Mouse (Mus musculus): ENCODE measurements around the gene Utrn.

Gene Utrn

GRCm38 (mm10) chr10:12834215-12834614 is 35.0 kb downstream of the Utrn start:
- H3K27me3 ChIP-seq (ENCODE audit: control insufficient read depth, insufficient read depth, low read length, poor library complexity, severe bottlenecking), result no peaks in the 10 kb centered on the region
- H3K36me3 ChIP-seq (ENCODE audit: control insufficient read depth, insufficient read depth, low read length, poor library complexity, severe bottlenecking), result no peaks in the 10 kb centered on the region
- no peak for DNase-seq (ENCODE audit: low read depth, low spot score)

- Histone ChIP-seq H3K27me3 (ENCODE audit: control insufficient read depth, insufficient read depth, low read length, poor library complexity, severe bottlenecking) (no peaks in the 10 kb centered on the region), H3K36me3 (ENCODE audit: control insufficient read depth, insufficient read depth, low read length, poor library complexity, severe bottlenecking) (no peaks in the 10 kb centered on the region)
- no peak for DNase-seq (ENCODE audit: low read depth, low spot score)
These were observed 37.0 kb downstream of the Utrn start for GRCm38 (mm10) chr10:12832163-12832562.

GRCm38 (mm10) chr10:12827778-12828177 is 41.4 kb downstream of the Utrn start:
- no peaks in the 10 kb centered on the region for H3K36me3 ChIP-seq (ENCODE audit: control insufficient read depth, insufficient read depth, low read length, poor library complexity, severe bottlenecking)
- H3K27me3 ChIP-seq (ENCODE audit: control insufficient read depth, insufficient read depth, low read length, poor library complexity, severe bottlenecking), result no peaks in the 10 kb centered on the region

GRCm38 (mm10) chr10:12827306-12827705 is 41.9 kb downstream of the Utrn start:
- H3K27me3 ChIP-seq (ENCODE audit: control insufficient read depth, insufficient read depth, low read length, poor library complexity, severe bottlenecking), result no peaks in the 10 kb centered on the region
- H3K36me3 ChIP-seq (ENCODE audit: control insufficient read depth, insufficient read depth, low read length, poor library complexity, severe bottlenecking), result no peaks in the 10 kb centered on the region
- no peak for DNase-seq (ENCODE audit: low read depth, low spot score)

More at GRCm38 (mm10) chr10:12827778-12828177, 41.4 kb downstream of the Utrn start:
- DNase-seq (ENCODE audit: low read depth, low spot score), result no peak

- no peak for DNase-seq (ENCODE audit: low read depth, low spot score)
- H3K36me3 ChIP-seq (ENCODE audit: control insufficient read depth, insufficient read depth, low read length, poor library complexity, severe bottlenecking), result no peaks in the 10 kb centered on the region
- no peaks in the 10 kb centered on the region for H3K27me3 ChIP-seq (ENCODE audit: control insufficient read depth, insufficient read depth, low read length, poor library complexity, severe bottlenecking)
These were observed 42.3 kb downstream of the Utrn start for GRCm38 (mm10) chr10:12826760-12827281.

DNA sequence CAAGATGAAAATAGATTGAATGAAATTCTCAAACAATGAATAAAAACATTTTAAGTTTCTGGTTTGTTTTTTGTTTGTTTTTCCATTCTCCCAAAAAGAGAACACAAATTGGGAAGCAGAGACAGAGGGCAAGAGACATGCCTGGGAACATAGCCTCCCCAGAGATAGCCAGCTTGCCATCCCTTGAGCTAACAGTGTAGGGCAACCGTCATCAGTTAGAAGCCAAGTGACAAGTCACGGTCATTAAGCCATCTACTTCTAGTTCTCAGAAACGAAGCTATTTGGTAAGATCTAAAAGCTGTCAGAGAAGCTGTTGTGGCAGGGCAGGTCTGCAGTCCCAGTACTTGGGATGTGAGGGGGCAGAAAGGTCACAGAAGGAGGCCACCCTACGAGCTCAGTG is 44.8 kb downstream of the Utrn start:
- Histone ChIP-seq H3K27me3 (ENCODE audit: control insufficient read depth, insufficient read depth, low read length, poor library complexity, severe bottlenecking) (no peaks in the 10 kb centered on the region), H3K36me3 (ENCODE audit: control insufficient read depth, insufficient read depth, low read length, poor library complexity, severe bottlenecking) (no peaks in the 10 kb centered on the region)
- DNase-seq (ENCODE audit: low read depth, low spot score), result no peak

GRCm38 (mm10) chr10:12823437-12824219 is 45.5 kb downstream of the Utrn start:
- H3K27me3 ChIP-seq (ENCODE audit: control insufficient read depth, insufficient read depth, low read length, poor library complexity, severe bottlenecking), result no peaks in the 10 kb centered on the region
- H3K36me3 ChIP-seq (ENCODE audit: control insufficient read depth, insufficient read depth, low read length, poor library complexity, severe bottlenecking), result no peaks in the 10 kb centered on the region
- peak; percentile 51 for DNase-seq (ENCODE audit: low read depth, low spot score)

- Histone ChIP-seq H3K36me3 (ENCODE audit: control insufficient read depth, insufficient read depth, low read length, poor library complexity, severe bottlenecking) (no peaks in the 10 kb centered on the region), H3K27me3 (ENCODE audit: control insufficient read depth, insufficient read depth, low read length, poor library complexity, severe bottlenecking) (no peaks in the 10 kb centered on the region)
- DNase-seq (ENCODE audit: low read depth, low spot score), result no peak
These were observed 48.0 kb downstream of the Utrn start for GRCm38 (mm10) chr10:12820978-12821735.

DNA sequence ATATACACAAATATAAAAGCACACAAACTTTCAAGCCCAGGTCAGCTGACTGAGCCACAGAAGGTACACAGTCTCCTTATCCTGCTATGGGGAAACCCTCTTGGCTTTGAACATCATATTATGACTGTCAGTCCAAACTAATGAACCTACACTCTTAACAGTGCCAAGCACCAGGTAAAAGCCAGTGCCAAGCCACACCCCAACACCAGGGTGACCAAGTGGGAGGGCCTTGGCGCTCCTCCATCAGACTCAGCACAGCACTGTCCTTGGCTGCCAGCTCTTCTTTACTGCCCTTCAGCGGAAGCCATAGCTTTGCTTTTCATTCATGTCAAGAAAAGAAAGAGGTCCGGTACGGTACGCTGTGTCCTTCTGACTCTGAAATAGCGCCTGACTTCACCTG is 51.8 kb downstream of the Utrn start:
- H3K36me3 ChIP-seq (ENCODE audit: control insufficient read depth, insufficient read depth, low read length, poor library complexity, severe bottlenecking), result no peaks in the 10 kb centered on the region
- no peak for DNase-seq (ENCODE audit: low read depth, low spot score)
- no peaks in the 10 kb centered on the region for H3K27me3 ChIP-seq (ENCODE audit: control insufficient read depth, insufficient read depth, low read length, poor library complexity, severe bottlenecking)

DNA sequence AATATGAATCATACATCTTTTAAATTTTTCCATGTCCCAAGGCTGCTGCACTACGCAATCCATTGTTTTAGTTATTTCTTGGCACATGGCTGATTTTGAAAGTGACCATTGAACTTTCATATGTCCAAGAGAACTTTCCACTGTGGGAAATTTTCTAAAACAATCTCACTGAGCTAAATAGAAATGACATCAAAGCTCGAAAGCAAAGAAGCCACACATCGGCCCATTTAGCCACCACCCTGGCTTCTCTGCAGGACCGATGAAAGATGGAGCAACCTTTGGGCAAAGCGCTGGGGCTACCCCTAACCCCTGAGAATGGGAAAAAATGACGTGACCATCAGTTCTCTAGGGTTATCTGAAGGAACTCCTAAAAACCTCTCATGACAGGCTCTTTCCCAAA is 52.6 kb downstream of the Utrn start:
- Histone ChIP-seq H3K36me3 (ENCODE audit: control insufficient read depth, insufficient read depth, low read length, poor library complexity, severe bottlenecking) (no peaks in the 10 kb centered on the region), H3K27me3 (ENCODE audit: control insufficient read depth, insufficient read depth, low read length, poor library complexity, severe bottlenecking) (no peaks in the 10 kb centered on the region)
- DNase-seq (ENCODE audit: low read depth, low spot score), result no peak

- DNase-seq (ENCODE audit: low read depth, low spot score), result no peak
- H3K27me3 ChIP-seq (ENCODE audit: control insufficient read depth, insufficient read depth, low read length, poor library complexity, severe bottlenecking), result no peaks in the 10 kb centered on the region
These were observed 54.8 kb downstream of the Utrn start for GRCm38 (mm10) chr10:12814411-12814810.

DNA sequence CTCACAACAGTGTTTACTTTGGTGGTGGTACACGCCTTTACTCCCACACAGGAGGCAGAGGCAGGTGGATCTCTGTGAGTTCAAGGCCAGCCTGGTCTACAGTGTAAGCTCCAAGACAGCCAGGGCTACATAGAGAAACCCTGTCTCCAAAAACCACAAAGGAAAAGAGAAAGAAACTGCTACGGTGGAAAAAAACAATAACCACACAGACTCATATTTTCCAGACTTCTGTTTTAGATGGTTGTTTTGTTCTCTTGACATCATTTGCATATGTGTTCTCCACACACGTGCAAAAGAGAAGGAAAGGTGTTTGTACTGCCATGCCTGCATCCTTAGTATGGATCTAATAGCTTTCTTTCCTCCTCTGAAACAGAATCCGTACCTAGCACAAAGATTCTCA is 55.3 kb downstream of the Utrn start:
- no peaks in the 10 kb centered on the region for H3K36me3 ChIP-seq (ENCODE audit: control insufficient read depth, insufficient read depth, low read length, poor library complexity, severe bottlenecking)
- DNase-seq (ENCODE audit: low read depth, low spot score), result peak; percentile 44
- H3K27me3 ChIP-seq (ENCODE audit: control insufficient read depth, insufficient read depth, low read length, poor library complexity, severe bottlenecking), result no peaks in the 10 kb centered on the region

More at GRCm38 (mm10) chr10:12814411-12814810, 54.8 kb downstream of the Utrn start:
- no peaks in the 10 kb centered on the region for H3K36me3 ChIP-seq (ENCODE audit: control insufficient read depth, insufficient read depth, low read length, poor library complexity, severe bottlenecking)

DNA sequence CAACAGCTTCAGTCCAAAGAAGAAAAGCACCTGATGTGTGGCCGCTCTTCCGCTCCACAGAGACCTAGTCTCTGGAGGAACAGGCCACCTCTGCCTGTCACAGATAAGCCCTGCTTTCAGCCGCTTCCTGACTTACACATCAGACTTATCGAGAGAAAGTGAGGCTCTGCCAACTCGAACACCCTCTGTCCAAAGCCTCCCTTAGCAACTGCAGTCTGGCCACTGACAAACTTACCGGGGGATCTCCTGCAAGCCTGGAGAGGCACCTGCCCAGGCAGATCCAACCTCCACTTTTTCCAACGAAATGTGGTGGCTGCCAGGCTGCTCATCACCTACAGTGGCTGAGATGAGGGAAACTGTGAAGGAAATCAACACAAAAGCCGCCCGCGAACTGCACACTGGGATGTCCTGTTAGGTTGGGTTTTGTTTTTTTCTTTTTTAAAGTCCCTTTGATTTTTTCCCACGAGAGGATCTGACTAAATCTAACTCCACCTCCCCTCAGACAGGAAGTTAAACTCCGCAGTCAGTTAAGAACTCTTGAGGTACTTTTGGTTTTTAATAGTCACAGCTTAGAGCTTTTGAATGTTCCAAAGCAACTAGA is 55.9 kb downstream of the Utrn start:
- Histone ChIP-seq H3K36me3 (ENCODE audit: control insufficient read depth, insufficient read depth, low read length, poor library complexity, severe bottlenecking) (no peaks in the 10 kb centered on the region), H3K27me3 (ENCODE audit: control insufficient read depth, insufficient read depth, low read length, poor library complexity, severe bottlenecking) (no peaks in the 10 kb centered on the region)

DNA sequence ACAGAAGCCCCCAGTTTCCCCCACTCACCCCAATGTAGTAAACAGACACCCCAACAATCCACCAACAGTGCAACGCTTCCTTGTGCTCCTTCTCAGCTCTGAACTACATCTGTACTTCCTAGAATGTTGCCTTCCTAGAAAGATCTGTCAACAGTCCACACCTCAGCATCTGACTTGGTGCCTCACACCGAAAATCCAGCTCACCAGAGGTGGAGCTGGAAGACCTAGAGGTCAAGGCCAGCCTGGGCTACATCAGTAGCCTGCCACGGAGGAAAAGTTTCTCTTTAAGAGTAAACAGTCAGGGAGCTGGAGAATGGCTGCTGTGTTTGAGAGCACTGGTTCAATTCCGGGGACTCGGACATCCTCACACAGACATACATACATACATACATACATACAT is 56.5 kb downstream of the Utrn start:
- Histone ChIP-seq H3K27me3 (ENCODE audit: control insufficient read depth, insufficient read depth, low read length, poor library complexity, severe bottlenecking) (no peaks in the 10 kb centered on the region), H3K36me3 (ENCODE audit: control insufficient read depth, insufficient read depth, low read length, poor library complexity, severe bottlenecking) (no peaks in the 10 kb centered on the region)
- DNase-seq (ENCODE audit: low read depth, low spot score), result peak; percentile 13

More for the DNA sequence above, 55.9 kb downstream of the Utrn start:
- DNase-seq (ENCODE audit: low read depth, low spot score), result peak; percentile 58

DNA sequence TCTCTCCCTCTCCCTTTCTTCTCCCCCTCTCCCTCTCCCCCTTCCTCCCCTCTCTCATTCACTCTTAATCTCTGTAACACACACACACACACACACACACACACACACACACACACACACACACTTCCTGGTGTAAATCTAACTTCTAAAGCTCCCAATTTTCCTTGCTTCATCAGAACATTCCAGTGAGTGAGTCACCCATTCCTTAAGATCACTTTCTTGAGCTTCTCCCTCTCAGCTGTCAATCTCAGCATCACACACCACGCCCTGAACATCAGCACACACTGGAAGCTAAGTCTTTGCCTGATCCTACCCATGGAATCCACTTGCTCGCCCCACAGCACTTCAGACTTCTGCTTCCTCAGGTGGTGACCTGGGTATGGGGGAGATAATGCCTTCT is 58.3 kb downstream of the Utrn start:
- DNase-seq (ENCODE audit: low read depth, low spot score), result no peak
- Histone ChIP-seq H3K27me3 (ENCODE audit: control insufficient read depth, insufficient read depth, low read length, poor library complexity, severe bottlenecking) (no peaks in the 10 kb centered on the region), H3K36me3 (ENCODE audit: control insufficient read depth, insufficient read depth, low read length, poor library complexity, severe bottlenecking) (no peaks in the 10 kb centered on the region)

Data from splenic B cell, adult 2 months (primary cell).